Mouse (Mus musculus) CH12F3 (cell line): ENCODE measurements around the gene Ccdc34.

Experiments used
- in situ Hi-C: fragments of 300-500 bp; cut with MboI; formaldehyde crosslinking; loops from 2 replicates; pipeline ENCODE4 v1.14.3; 2020; ENCODE audit warnings: low sequenced_read_pairs

Gene Ccdc34

GRCm38 (mm10) chr2:109995061-109995460 is 22.6 kb upstream of the Ccdc34 start:
- in situ Hi-C loops, result no loop called here

- in situ Hi-C loops, result no loop called here
Observed at GRCm38 (mm10) chr2:109996411-109996810, 21.2 kb upstream of the Ccdc34 start.

- in situ Hi-C loops, result no loop called here
Observed at GRCm38 (mm10) chr2:110004668-110005067, 12.9 kb upstream of the Ccdc34 start.

- in situ Hi-C loops, result no loop called here
Observed at GRCm38 (mm10) chr2:110005164-110005563, 12.5 kb upstream of the Ccdc34 start.

- in situ Hi-C loops, result no loop called here
Observed at GRCm38 (mm10) chr2:110005596-110006239, 11.9 kb upstream of the Ccdc34 start.

GRCm38 (mm10) chr2:110007423-110008267 is 10.0 kb upstream of the Ccdc34 start:
- in situ Hi-C loops, result no loop called here

- in situ Hi-C loops, result no loop called here
Observed at GRCm38 (mm10) chr2:110009449-110009848, 8.2 kb upstream of the Ccdc34 start.

GRCm38 (mm10) chr2:110012184-110012725 is 5.4 kb upstream of the Ccdc34 start:
- in situ Hi-C loops, result no loop called here

- in situ Hi-C loops, result no loop called here
Observed at GRCm38 (mm10) chr2:110017087-110017486, 530 bp upstream of the Ccdc34 start.

- in situ Hi-C loops, result no loop called here
Observed at GRCm38 (mm10) chr2:110019656-110020055, 2.0 kb downstream of the Ccdc34 start.

- in situ Hi-C loops, result no loop called here
Observed at GRCm38 (mm10) chr2:110020430-110020829, 2.8 kb downstream of the Ccdc34 start.

GRCm38 (mm10) chr2:110036265-110036664 is 18.6 kb downstream of the Ccdc34 start:
- in situ Hi-C loops, result no loop called here

GRCm38 (mm10) chr2:110036665-110037064 is 19.0 kb downstream of the Ccdc34 start:
- in situ Hi-C loops, result no loop called here

GRCm38 (mm10) chr2:110037221-110037620 is 19.6 kb downstream of the Ccdc34 start:
- in situ Hi-C loops, result no loop called here

GRCm38 (mm10) chr2:110038341-110038740 is 20.7 kb downstream of the Ccdc34 start:
- in situ Hi-C loops, result no loop called here

GRCm38 (mm10) chr2:110042861-110043760 is 25.5 kb downstream of the Ccdc34 start:
- in situ Hi-C loops, result no loop called here

- in situ Hi-C loops, result no loop called here
Observed at GRCm38 (mm10) chr2:110058424-110058823, 40.8 kb downstream of the Ccdc34 start.

GRCm38 (mm10) chr2:110063131-110063530 is 45.5 kb downstream of the Ccdc34 start:
- in situ Hi-C loops, result no loop called here

- in situ Hi-C loops, result no loop called here
Observed at GRCm38 (mm10) chr2:110068916-110069315, 51.3 kb downstream of the Ccdc34 start.

GRCm38 (mm10) chr2:110073023-110073422 is 55.4 kb downstream of the Ccdc34 start:
- in situ Hi-C loops, result no loop called here
